Mouse (Mus musculus): Measurements from ENCODE around the gene Gm20479.

DNA sequence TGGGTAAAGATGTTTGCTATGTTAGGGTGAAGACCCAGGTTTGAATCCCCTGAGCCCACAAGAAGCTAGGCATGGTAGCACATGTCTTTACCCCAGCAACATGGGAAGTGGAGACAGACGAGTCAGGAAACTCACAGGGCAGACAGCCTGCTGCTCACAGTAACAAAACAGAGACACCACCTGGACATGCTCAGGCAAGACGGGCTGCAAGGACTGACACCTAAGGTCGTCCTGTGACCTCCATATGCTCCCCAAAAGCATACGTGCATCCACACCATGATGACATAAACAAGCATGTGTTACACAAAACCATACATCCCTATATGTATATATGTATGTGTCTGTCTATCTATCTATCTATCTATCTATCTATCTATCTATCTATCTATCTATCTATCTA lies 24.3 kb upstream of the Gm20479 start:
- no peak for TF ChIP-seq RCOR1 (conservative IDR thresholded peaks at IDR 0.05; ENCODE audit: low read depth, low read length)
- no peak for TF ChIP-seq TCF12 (IDR thresholded peaks at IDR 0.05; ENCODE audit: low read depth, low read length)
- no peak for TF ChIP-seq SIN3A (IDR thresholded peaks at IDR 0.05; ENCODE audit: low read length)
- TF ChIP-seq MAX (IDR thresholded peaks at IDR 0.05; ENCODE audit: low read length), result no peak
- TF ChIP-seq MYC (IDR thresholded peaks at IDR 0.05; ENCODE audit: low read depth, low read length), result no peak
- TF ChIP-seq ZC3H11A (IDR thresholded peaks at IDR 0.05; ENCODE audit: low read depth, low read length), result no peak
- no peak for TF ChIP-seq POLR2A (IDR thresholded peaks at IDR 0.05; ENCODE audit: low read depth, low read length)
- TF ChIP-seq CTCF (conservative IDR thresholded peaks at IDR 0.05 in 1 of 2, IDR thresholded peaks at IDR 0.05 in 1 of 2; ENCODE audit: low read depth in 2 of 2, low read length in 2 of 2), result no peak
